In the genomic region with DNA sequence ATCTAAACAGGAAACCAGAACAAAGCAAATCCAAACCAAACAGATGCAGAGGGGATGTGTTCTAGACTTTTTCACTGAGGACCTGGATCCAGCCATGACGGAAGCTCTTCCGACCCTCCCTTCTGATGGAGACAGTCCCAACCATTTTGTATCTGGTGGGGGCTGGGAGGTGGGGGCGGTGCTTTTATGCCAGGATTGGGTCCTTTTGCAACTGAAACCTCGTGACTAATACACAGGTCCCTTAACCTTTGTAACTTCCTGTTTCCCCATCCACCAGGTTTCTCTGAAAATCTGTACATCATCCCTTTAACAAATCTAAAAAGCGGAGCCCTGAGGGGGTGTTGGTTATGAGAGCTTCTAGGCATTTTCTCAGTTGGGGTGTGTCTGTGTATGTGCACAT, we compare ENCODE assay signal across 16 mouse cellular contexts.
A peak's percentile ranks its signal among the peaks of the same experiment; 100 is the strongest.
DNase-seq lines count a peak whose midpoint lies in the region; ATAC-seq and TF ChIP-seq lines count a peak whose summit lies in the region.
"Had no signal": no experiment of that assay in that cellular context is flagged by ENCODE, and none has a peak within 500 bp of the region (broad histone marks: within the 10 kb centered on the region; RNA-seq: fewer than 3 reads in every experiment).

No protein-coding gene starts in this region.

- peaks cover 41% of the 10 kb centered on the region for H3K4me1 ChIP-seq in liver, embryonic 12.5 days
- H3K4me1 ChIP-seq in CH12.LX (ENCODE audit: control insufficient read depth in 1 of 2, insufficient read depth in 2 of 2) = peaks cover 28 to 73% of the 10 kb centered on the region in 2 experiments

- no peak for TF ChIP-seq POLR2A in CH12.LX (IDR thresholded peaks at IDR 0.05; ENCODE audit: low read depth, low read length)

- no peaks in the 10 kb centered on the region for H3K9me3 ChIP-seq in liver, embryonic 12.5 days (replicated peaks)
- H3K9me3 ChIP-seq in CH12.LX (replicated peaks; ENCODE audit: low read length) = no peaks in the 10 kb centered on the region

- no peaks in the 10 kb centered on the region for H3K79me2 ChIP-seq in CH12.LX (replicated peaks; ENCODE audit: control insufficient read depth, extremely low read depth, insufficient read depth, poor library complexity, severe bottlenecking)

- TF ChIP-seq CTCF in CH12.LX (conservative IDR thresholded peaks at IDR 0.05 in 1 of 2, IDR thresholded peaks at IDR 0.05 in 1 of 2; ENCODE audit: low read depth in 2 of 2, low read length in 2 of 2) = no peak

- H3K9ac ChIP-seq in liver, embryonic 12.5 days = no peak overlapping the region
- H3K9ac ChIP-seq in CH12.LX (ENCODE audit: insufficient read depth, low read depth) = no peak overlapping the region
- H3K9ac ChIP-seq: lung, embryonic 14.5 days had no signal

- no peak for ATAC-seq in liver, embryonic 12.5 days
- peak; percentile 18 for ATAC-seq in neutrophil, adult 5-6 weeks (ENCODE audit: extremely low read depth, insufficient number of reproducible peaks, low FRiP score, poor library complexity, severe bottlenecking)
- ATAC-seq: hindbrain, embryonic 16.5 days had no signal

- DNase-seq in liver (no peak), CH12.LX (ENCODE audit: extremely low read depth) (peak; percentile 70)
- DNase-seq in induced T-regulatory cell, adult 2 months (ENCODE audit: low read depth) = peak; percentile 39
- DNase-seq in cerebellum, adult 9-10 months = no peak
- DNase-seq in urinary bladder, postnatal 36 days (ENCODE audit: low spot score in 2 of 2) = no peak
- DNase-seq: adrenal gland, adult 8-10 months; cerebellum, adult 8-10 months; heart, postnatal 10 days; kidney, postnatal 10 days; layer of hippocampus, adult 9-11 months; left cerebral cortex, postnatal 4 days; thymus, postnatal 25 days had no signal

- H3K27me3 ChIP-seq in liver, embryonic 12.5 days (replicated peaks) = peaks cover 39% of the 10 kb centered on the region
- H3K27me3 ChIP-seq in CH12.LX (replicated peaks) = no peaks in the 10 kb centered on the region

- H3K27ac ChIP-seq in liver, embryonic 12.5 days = 0 out of 2 replicates have a peak overlapping the region, but pooled peaks have one; percentile 26
- peak overlapping the region; percentile 68; the same call in 1 of the 2 replicates for H3K27ac ChIP-seq in CH12.LX (ENCODE audit: insufficient read depth, low read depth)

- no peak for TF ChIP-seq RAD21 in CH12.LX (IDR thresholded peaks at IDR 0.05; ENCODE audit: low read depth, low read length)

- H3K36me3 ChIP-seq in liver, embryonic 12.5 days = no peaks in the 10 kb centered on the region
- H3K36me3 ChIP-seq in CH12.LX (replicated peaks in 1 of 2; ENCODE audit: control insufficient read depth in 1 of 2, insufficient read depth in 1 of 2, low read length in 1 of 2) = no peaks in the 10 kb centered on the region

- in situ Hi-C loops in CH12.LX (cut with MboI; ENCODE audit: low pct_ligation_motif_present, low pct_unique_long_range_greater_than_20kb, low sequenced_read_pairs) = no loop called here

- no peak overlapping the region for H3K4me3 ChIP-seq in liver, embryonic 12.5 days
- no peak overlapping the region for H3K4me3 ChIP-seq in CH12.LX (replicated peaks in 1 of 3; ENCODE audit: low read depth in 2 of 3, low read length in 2 of 3, poor library complexity in 1 of 3)

- WGBS in liver, embryonic 12.5 days (ENCODE audit: insufficient replicate concordance) = 45% methylated on average over 5 of the region's 5 CpGs

- no peak for TF ChIP-seq EP300 in CH12.LX (IDR thresholded peaks at IDR 0.05; ENCODE audit: low read length)

- H3K4me2 ChIP-seq in liver, embryonic 12.5 days = no peak overlapping the region
- H3K4me2 ChIP-seq in CH12.LX (ENCODE audit: insufficient read depth, low read depth, poor library complexity, severe bottlenecking) = peak overlapping the region; percentile 30; the same call in 1 of the 2 replicates
- H3K4me2 ChIP-seq: lung, embryonic 14.5 days had no signal

- dilution Hi-C loops in CH12.LX (cut with MboI; ENCODE audit: extremely low pct_ligation_motif_present, extremely low pct_unique_long_range_greater_than_20kb, low sequenced_read_pairs) = no loop called here

TF ChIP-seq in CH12.LX, 34 proteins besides CTCF, POLR2A, EP300 and RAD21:
- no peak for TF ChIP-seq ZNF384 (IDR thresholded peaks at IDR 0.05; ENCODE audit: low read depth, low read length)
- peak; percentile 16; the same call in 1 of the 2 replicates for TF ChIP-seq MAX (IDR thresholded peaks at IDR 0.05; ENCODE audit: low read length)
- no peak for TF ChIP-seq ZMIZ1 (IDR thresholded peaks at IDR 0.05; ENCODE audit: low read depth, low read length)
- no peak for TF ChIP-seq UBTF (IDR thresholded peaks at IDR 0.05; ENCODE audit: low read depth, low read length)
- no peak for TF ChIP-seq JUN (IDR thresholded peaks at IDR 0.05; ENCODE audit: insufficient read depth, low read depth, low read length)
- TF ChIP-seq HCFC1 (IDR thresholded peaks at IDR 0.05; ENCODE audit: low read depth, low read length) = no peak
- peak; percentile 45; the same call in 1 of the 2 replicates for TF ChIP-seq ELF1 (IDR thresholded peaks at IDR 0.05; ENCODE audit: low read depth, low read length)
- no peak for TF ChIP-seq POLR2AphosphoS2 (IDR thresholded peaks at IDR 0.05; ENCODE audit: low read depth, low read length)
- TF ChIP-seq JUND (conservative IDR thresholded peaks at IDR 0.05; ENCODE audit: low read depth, low read length) = no peak
- no peak for TF ChIP-seq PAX5 (IDR thresholded peaks at IDR 0.05; ENCODE audit: low read length)
- no peak for TF ChIP-seq KAT2A (IDR thresholded peaks at IDR 0.05; ENCODE audit: insufficient replicate concordance, low read length)
- TF ChIP-seq CHD2 (IDR thresholded peaks at IDR 0.05; ENCODE audit: low read length) = peak; percentile 87
- no peak for TF ChIP-seq TBP (conservative IDR thresholded peaks at IDR 0.05; ENCODE audit: low read depth, low read length)
- no peak for TF ChIP-seq SIN3A (IDR thresholded peaks at IDR 0.05; ENCODE audit: low read length)
- no peak for TF ChIP-seq NELFE (IDR thresholded peaks at IDR 0.05; ENCODE audit: low read depth, low read length)
- peak; percentile 24; the same call in 1 of the 2 replicates for TF ChIP-seq TCF12 (IDR thresholded peaks at IDR 0.05; ENCODE audit: low read depth, low read length)
- no peak for TF ChIP-seq MYC (IDR thresholded peaks at IDR 0.05; ENCODE audit: low read depth, low read length)
- no peak for TF ChIP-seq E2F4 (IDR thresholded peaks at IDR 0.05; ENCODE audit: insufficient replicate concordance, low read depth, low read length)
- no peak for TF ChIP-seq MAZ (IDR thresholded peaks at IDR 0.05; ENCODE audit: low read depth, low read length)
- TF ChIP-seq ETS1 (conservative IDR thresholded peaks at IDR 0.05; ENCODE audit: low read depth, low read length) = peak; percentile 45
- peak; percentile 88 for TF ChIP-seq BHLHE40 (IDR thresholded peaks at IDR 0.05; ENCODE audit: low read depth, low read length)
- TF ChIP-seq MEF2A (IDR thresholded peaks at IDR 0.05; ENCODE audit: borderline replicate concordance, low read depth, low read length) = no peak

Comparison
In these comparisons a context has a peak if more than half of its experiments do, and no peak if none do; other contexts are left out.
1. DNase-seq: peak in CH12.LX (single experiment) and induced T-regulatory cell, adult 2 months (single experiment); none in liver (single experiment), cerebellum, adult 9-10 months (single experiment) and urinary bladder, postnatal 36 days (0 of 2).